8 mouse cellular contexts compared by ENCODE assay signal in genomic region chr2:152693233-152693632, GRCm38 (mm10). TPM values are rescaled to one million over a fixed set of nuclear protein-coding genes. Genes with fewer than 3 reads are reported as not detected.
DNase-seq lines count a peak whose midpoint lies in the region; ATAC-seq lines count a peak whose summit lies in the region.

No protein-coding gene starts in this region.

- H3K4me3 ChIP-seq in hindbrain, embryonic 16.5 days (ENCODE audit: low read length): peak overlapping the region; percentile 17
- 0 out of 2 replicates have a peak overlapping the region, but pooled peaks have one; percentile 19 for H3K4me3 ChIP-seq in limb, embryonic 13.5 days
- H3K4me3 ChIP-seq in midbrain, embryonic 13.5 days (replicated peaks): peak overlapping the region; percentile 15; the same call in 1 of the 2 replicates

- WGBS in hindbrain, embryonic 16.5 days: 12% methylated on average over 9 of the region's 9 CpGs
- 22% methylated on average over 9 of the region's 9 CpGs for WGBS in limb, embryonic 13.5 days
- WGBS in midbrain, embryonic 13.5 days: 20% methylated on average over 9 of the region's 9 CpGs

- H3K9ac ChIP-seq in hindbrain, embryonic 16.5 days (ENCODE audit: low read depth, low read length): peak overlapping the region; percentile 51; the same call in 1 of the 2 replicates
- peak overlapping the region; percentile 52 for H3K9ac ChIP-seq in limb, embryonic 13.5 days
- H3K9ac ChIP-seq in midbrain, embryonic 13.5 days (replicated peaks): peak overlapping the region; percentile 49; the same call in 1 of the 2 replicates

- ATAC-seq in frontal cortex, adult (ENCODE audit: low TSS enrichment): peak; percentile 36; the same call in 1 of the 2 replicates
- peak; percentile 22 for ATAC-seq in hindbrain, embryonic 16.5 days
- 0 out of 2 replicates have a peak, but pooled peaks have one; percentile 20 for ATAC-seq in limb, embryonic 13.5 days (ENCODE audit: low FRiP score, low read depth)
- peak; percentile 37 for ATAC-seq in midbrain, embryonic 13.5 days

- DNase-seq in urinary bladder, adult 2 months (ENCODE audit: low spot score): peak; percentile 55
- no peak for DNase-seq in urinary bladder, adult 18-20 months (ENCODE audit: low spot score in 2 of 2)
- DNase-seq in cerebellum, postnatal 10 days: peak; percentile 85 to 87
- peak; percentile 35 to 47 for DNase-seq in spleen, postnatal 36 days (ENCODE audit: low spot score in 2 of 2)

- H3K27ac ChIP-seq in hindbrain, embryonic 16.5 days (ENCODE audit: low read depth, low read length): peak overlapping the region; percentile 52
- peak overlapping the region; percentile 39; the same call in 1 of the 2 replicates for H3K27ac ChIP-seq in limb, embryonic 13.5 days
- H3K27ac ChIP-seq in midbrain, embryonic 13.5 days: peak overlapping the region; percentile 27; the same call in 1 of the 2 replicates

- H3K4me2 ChIP-seq in hindbrain, embryonic 16.5 days (ENCODE audit: low read length): peak overlapping the region; percentile 48
- peak overlapping the region; percentile 52 for H3K4me2 ChIP-seq in limb, embryonic 13.5 days (replicated peaks)
- peak overlapping the region; percentile 42 for H3K4me2 ChIP-seq in midbrain, embryonic 13.5 days (replicated peaks)

- H3K9me3 ChIP-seq in hindbrain, embryonic 16.5 days (ENCODE audit: control insufficient read depth, low read length): no peaks in the 10 kb centered on the region
- H3K9me3 ChIP-seq in limb, embryonic 13.5 days: no peaks in the 10 kb centered on the region
- H3K9me3 ChIP-seq in midbrain, embryonic 13.5 days: no peaks in the 10 kb centered on the region

- H3K4me1 ChIP-seq in hindbrain, embryonic 16.5 days (ENCODE audit: control insufficient read depth, insufficient read depth, low read depth, low read length): peaks cover 8% of the 10 kb centered on the region
- peaks cover 16% of the 10 kb centered on the region for H3K4me1 ChIP-seq in limb, embryonic 13.5 days
- H3K4me1 ChIP-seq in midbrain, embryonic 13.5 days (replicated peaks): peaks cover 15% of the 10 kb centered on the region

- peaks cover 23% of the 10 kb centered on the region for H3K36me3 ChIP-seq in hindbrain, embryonic 16.5 days (ENCODE audit: control insufficient read depth, insufficient read depth, low read length)
- peaks cover 78% of the 10 kb centered on the region for H3K36me3 ChIP-seq in limb, embryonic 13.5 days
- H3K36me3 ChIP-seq in midbrain, embryonic 13.5 days: peaks cover 76% of the 10 kb centered on the region

- no peaks in the 10 kb centered on the region for H3K27me3 ChIP-seq in hindbrain, embryonic 16.5 days (replicated peaks; ENCODE audit: control insufficient read depth, insufficient read depth, low read length)
- H3K27me3 ChIP-seq in limb, embryonic 13.5 days: no peaks in the 10 kb centered on the region
- H3K27me3 ChIP-seq in midbrain, embryonic 13.5 days: no peaks in the 10 kb centered on the region

RNA-seq across cellular contexts. Expression of gene Mcts2, which starts 6.4 kb away (rescaled TPM):
- 17.1 and 17.8 TPM in 2 replicates for polyA plus RNA-seq in urinary bladder, adult 2 months (2012; rRNA removed)
- 32.2 and 36.7 TPM in 2 replicates for polyA plus RNA-seq in hindbrain, embryonic 16.5 days (2015; fragmentation: Nextera tagmentation; extraction: Ambion mirVana)
- 29.2 and 30.0 TPM in 2 replicates for polyA plus RNA-seq in limb, embryonic 13.5 days (2015; fragmentation: Nextera tagmentation; extraction: Ambion mirVana)
- 42.7 and 44.1 TPM in 2 replicates for polyA plus RNA-seq in midbrain, embryonic 13.5 days (2015; fragmentation: Nextera tagmentation; extraction: Ambion mirVana)

RNA-seq across cellular contexts. Expression of gene H13, which starts 24.0 kb away (rescaled TPM):
- 64.3 and 67.2 TPM in 2 replicates for polyA plus RNA-seq in urinary bladder, adult 2 months (2012; rRNA removed)
- 172 and 178 TPM in 2 replicates for polyA plus RNA-seq in hindbrain, embryonic 16.5 days (2015; fragmentation: Nextera tagmentation; extraction: Ambion mirVana)
- polyA plus RNA-seq in limb, embryonic 13.5 days (2015; fragmentation: Nextera tagmentation; extraction: Ambion mirVana): 156 and 159 TPM in 2 replicates
- 171 and 181 TPM in 2 replicates for polyA plus RNA-seq in midbrain, embryonic 13.5 days (2015; fragmentation: Nextera tagmentation; extraction: Ambion mirVana)

RNA-seq across cellular contexts. Expression of gene Id1, which starts 42.8 kb away (rescaled TPM):
- polyA plus RNA-seq in urinary bladder, adult 2 months (2012; rRNA removed): 416 and 633 TPM in 2 replicates
- 56.8 and 68.4 TPM in 2 replicates for polyA plus RNA-seq in hindbrain, embryonic 16.5 days (2015; fragmentation: Nextera tagmentation; extraction: Ambion mirVana)
- polyA plus RNA-seq in limb, embryonic 13.5 days (2015; fragmentation: Nextera tagmentation; extraction: Ambion mirVana): 232 and 236 TPM in 2 replicates
- polyA plus RNA-seq in midbrain, embryonic 13.5 days (2015; fragmentation: Nextera tagmentation; extraction: Ambion mirVana): 32.8 and 39.4 TPM in 2 replicates

Comparison
In these comparisons a context has a peak if more than half of its experiments do, and no peak if none do; other contexts are left out.
1. DNase-seq: peak in urinary bladder, adult 2 months (single experiment), cerebellum, postnatal 10 days (2 of 2) and spleen, postnatal 36 days (2 of 2); none in urinary bladder, adult 18-20 months (0 of 2).
2. Peak in every context shown above with its lines, with median percentiles within 50 percentile points of each other: ATAC-seq, H3K27ac ChIP-seq, H3K4me2 ChIP-seq, H3K4me3 ChIP-seq and H3K9ac ChIP-seq.